Mouse (Mus musculus) lung, embryonic 14.5 days (tissue): ENCODE measurements at regions not wholly inside any gene's neighbourhood (a gene's known extent, or its start where the extent isn't known, plus 50 kb on each side); places are given as distances from the start of the nearest gene placed in this dataset.

Source experiments
- ATAC-seq: fragments of 200-750 bp; cut with Nextera tagmentation; 2 replicates; pipeline ENCODE4 v1.8.0; 2017; ENCODE audit warnings: mild to moderate bottlenecking, moderate TSS enrichment, moderate library complexity; ENCODE audit not compliant: insufficient read depth
- DNase-seq: peaks from one replicate; pipeline ENCODE4 v3.0.0-alpha.2; 2015
- H3K27ac ChIP-seq: fragments of 300-500 bp; sonication (generic); 2 replicates; pipeline ENCODE4 v1.5.1; 2014; ENCODE audit warnings: low read depth, mild to moderate bottlenecking, moderate library complexity
- H3K27me3 ChIP-seq: fragments of 300-500 bp; sonication (generic); 2 replicates; pipeline ENCODE4 v1.6.1; 2014; ENCODE audit warnings: low read length, control low read depth; ENCODE audit not compliant: insufficient read depth
- H3K36me3 ChIP-seq: fragments of 300-500 bp; sonication (generic); 2 replicates; pipeline ENCODE4 v1.6.1; 2014; ENCODE audit warnings: control low read depth; ENCODE audit not compliant: insufficient read depth
- H3K4me1 ChIP-seq: fragments of 300-500 bp; sonication (generic); 2 replicates; pipeline ENCODE4 v1.6.1; 2014; ENCODE audit warnings: antibody characterized with exemption, control low read depth; ENCODE audit not compliant: insufficient read depth
- H3K4me2 ChIP-seq: fragments of 300-500 bp; sonication (generic); 2 replicates; pipeline ENCODE4 v1.6.1; 2014; ENCODE audit warnings: mild to moderate bottlenecking
- H3K4me3 ChIP-seq: fragments of 300-500 bp; sonication (generic); 2 replicates; pipeline ENCODE4 v1.5.1; 2014; ENCODE audit warnings: low read depth, low read length
- H3K9ac ChIP-seq: fragments of 300-500 bp; sonication (generic); 2 replicates; pipeline ENCODE4 v1.6.1; 2014
- H3K9me3 ChIP-seq: fragments of 300-500 bp; sonication (generic); 2 replicates; pipeline ENCODE4 v1.6.1; 2016; ENCODE audit warnings: low read depth, low read length, control low read depth
- CTCF ChIP-seq: IDR thresholded peaks from 2 replicates; pipeline ENCODE4 v1.5.1; 2016; ENCODE audit warnings: antibody characterized with exemption, low read depth
- WGBS: fragments of 180-500 bp; shearing (Covaris S2); extraction: QIAGEN DNeasy Blood & Tissue Kit; methylation state at CpG from one replicate; pipeline ENCODE4 v1.1.7; 2014; 5-methylcytosine and 5-hydroxymethylcytosine counted together

DNA sequence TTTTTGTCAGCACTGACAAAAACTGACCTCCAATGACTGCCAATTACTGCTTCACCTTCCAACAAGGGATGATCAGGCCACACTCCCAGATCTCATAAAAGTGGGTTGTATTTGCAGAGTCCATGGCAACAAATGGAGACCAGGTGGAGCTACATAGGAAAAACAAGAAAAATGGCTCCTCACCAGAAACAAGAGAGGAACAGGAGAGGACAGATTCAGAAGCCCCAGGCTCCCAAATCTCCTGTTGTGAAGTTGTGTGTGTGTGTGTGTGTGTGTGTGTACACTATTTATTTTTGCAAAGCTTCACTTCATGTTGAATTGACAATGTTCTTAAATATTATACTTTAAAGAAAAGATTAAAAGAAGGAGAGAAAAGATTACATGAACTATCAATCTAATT is 380.2 kb upstream of the Mef2c start:
- Histone ChIP-seq H3K4me3 (no peak overlapping the region), H3K4me1 (no peaks in the 10 kb centered on the region), H3K9me3 (no peaks in the 10 kb centered on the region), H3K27me3 (no peaks in the 10 kb centered on the region), H3K27ac (no peak overlapping the region), H3K9ac (no peak overlapping the region), H3K4me2 (no peak overlapping the region), H3K36me3 (no peaks in the 10 kb centered on the region)
- no peak for DNase-seq
- TF ChIP-seq CTCF = no peak
- ATAC-seq = no peak

DNA sequence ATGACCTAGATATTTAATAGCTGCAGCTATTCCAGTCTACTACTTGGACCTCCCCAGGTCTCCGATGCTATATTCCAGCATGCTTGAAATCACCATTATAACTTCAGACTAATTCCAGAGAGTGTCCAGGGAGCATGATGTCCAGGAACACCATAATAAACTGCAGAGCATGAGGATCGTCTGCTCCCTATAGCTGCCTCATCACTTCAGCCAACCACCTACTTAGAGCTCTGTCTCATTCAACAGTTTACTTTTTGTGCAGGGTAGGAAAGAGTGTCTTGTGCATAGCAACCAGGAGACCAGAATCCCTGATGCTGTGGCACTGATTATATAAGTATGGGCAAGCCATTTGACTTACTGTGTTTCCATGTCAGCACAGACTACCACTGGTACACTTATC is 379.2 kb upstream of the Mef2c start:
- H3K9me3 ChIP-seq = no peaks in the 10 kb centered on the region
- WGBS = 55% methylated on average over 2 of the region's 2 CpGs
- no peak overlapping the region for H3K27ac ChIP-seq
- no peak overlapping the region for H3K4me3 ChIP-seq
- no peak overlapping the region for H3K9ac ChIP-seq
- no peaks in the 10 kb centered on the region for H3K36me3 ChIP-seq
- no peak for TF ChIP-seq CTCF
- H3K4me2 ChIP-seq = no peak overlapping the region
- ATAC-seq = no peak
- no peak for DNase-seq
- no peaks in the 10 kb centered on the region for H3K4me1 ChIP-seq
- no peaks in the 10 kb centered on the region for H3K27me3 ChIP-seq

DNA sequence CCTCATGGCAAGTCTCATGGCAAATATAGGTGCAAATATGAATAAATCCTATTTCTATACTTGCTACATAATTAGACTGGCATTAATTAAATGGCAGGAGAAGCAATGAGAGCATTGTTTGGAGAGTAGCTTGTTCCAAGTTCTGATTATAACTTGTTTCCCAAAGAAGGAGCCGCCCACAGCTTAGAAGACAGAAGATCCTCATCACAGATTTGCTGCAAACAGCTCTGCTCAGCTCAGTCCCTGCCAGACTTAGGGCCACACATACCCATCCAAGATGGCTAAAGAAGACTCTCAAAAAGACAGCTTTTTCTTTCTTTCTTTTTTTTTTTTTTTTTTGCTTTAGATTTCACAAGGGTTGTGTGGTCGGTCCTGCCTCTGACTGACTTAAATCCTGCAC is 377.4 kb upstream of the Mef2c start:
- ATAC-seq = no peak

DNA sequence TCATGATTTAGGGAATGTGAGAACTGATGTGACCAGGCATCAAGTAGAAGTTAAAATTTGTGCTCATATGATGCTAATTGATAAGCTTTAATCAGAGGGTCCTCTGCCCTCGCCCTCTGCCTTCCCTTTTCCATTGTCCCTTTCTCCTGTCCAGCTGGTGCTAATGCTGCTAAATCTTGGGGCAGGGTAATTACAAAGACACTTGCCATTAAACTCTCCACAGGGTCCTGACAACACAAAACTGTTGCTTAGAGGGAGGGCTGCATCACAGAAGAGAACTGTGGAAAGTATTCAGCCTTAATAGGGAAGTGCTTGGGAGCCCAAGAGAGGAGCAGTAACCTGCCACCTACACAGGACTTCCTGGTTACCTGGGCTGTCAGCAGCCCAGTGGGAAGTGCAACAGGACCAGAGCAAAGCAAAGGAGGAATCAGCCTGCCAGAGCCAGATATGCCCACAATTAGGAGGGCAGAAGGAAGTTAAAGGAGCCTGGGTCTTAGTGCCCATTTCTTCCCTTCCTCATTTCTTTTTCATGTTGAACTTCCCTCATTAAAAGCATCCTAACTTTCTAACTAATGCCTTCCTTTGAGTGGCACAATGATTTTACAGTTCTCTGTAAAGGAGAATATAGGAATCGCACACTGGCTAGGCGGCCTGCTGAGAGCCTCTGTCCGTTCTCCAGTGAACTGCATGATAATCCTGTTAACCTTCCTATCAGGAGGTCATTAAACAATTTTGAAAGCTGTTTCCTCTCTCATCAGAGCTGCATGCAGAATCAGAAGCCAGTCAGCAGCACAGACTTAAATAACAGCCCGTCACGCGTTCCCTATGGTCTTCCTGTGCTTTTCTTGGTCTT is 372.5 kb upstream of the Mef2c start:
- H3K9ac ChIP-seq = no peak overlapping the region
- no peaks in the 10 kb centered on the region for H3K9me3 ChIP-seq
- no peak for DNase-seq
- no peak overlapping the region for H3K27ac ChIP-seq
- H3K36me3 ChIP-seq = no peaks in the 10 kb centered on the region
- WGBS = 68% methylated on average over 7 of the region's 7 CpGs
- no peak for TF ChIP-seq CTCF
- no peaks in the 10 kb centered on the region for H3K27me3 ChIP-seq
- no peak for ATAC-seq
- H3K4me2 ChIP-seq = no peak overlapping the region
- H3K4me3 ChIP-seq = no peak overlapping the region
- no peaks in the 10 kb centered on the region for H3K4me1 ChIP-seq

More for the DNA sequence above, 377.4 kb upstream of the Mef2c start:
- 84% methylated on average over 2 of the region's 2 CpGs for WGBS
- H3K9ac ChIP-seq = no peak overlapping the region
- no peak overlapping the region for H3K4me2 ChIP-seq
- no peaks in the 10 kb centered on the region for H3K4me1 ChIP-seq
- H3K27me3 ChIP-seq = no peaks in the 10 kb centered on the region
- no peaks in the 10 kb centered on the region for H3K36me3 ChIP-seq
- H3K27ac ChIP-seq = no peak overlapping the region
- H3K4me3 ChIP-seq = no peak overlapping the region
- no peak for TF ChIP-seq CTCF
- DNase-seq = no peak
- no peaks in the 10 kb centered on the region for H3K9me3 ChIP-seq

- 80% methylated on average over 1 of the region's 1 CpGs for WGBS
- no peak overlapping the region for H3K9ac ChIP-seq
- no peaks in the 10 kb centered on the region for H3K27me3 ChIP-seq
- DNase-seq = no peak
- no peak overlapping the region for H3K27ac ChIP-seq
- H3K36me3 ChIP-seq = no peaks in the 10 kb centered on the region
- H3K4me3 ChIP-seq = no peak overlapping the region
- ATAC-seq = no peak
- no peak for TF ChIP-seq CTCF
- no peak overlapping the region for H3K4me2 ChIP-seq
- no peaks in the 10 kb centered on the region for H3K9me3 ChIP-seq
- H3K4me1 ChIP-seq = no peaks in the 10 kb centered on the region
These were observed 371.9 kb upstream of the Mef2c start for GRCm38 (mm10) chr13:83131982-83132354.

DNA sequence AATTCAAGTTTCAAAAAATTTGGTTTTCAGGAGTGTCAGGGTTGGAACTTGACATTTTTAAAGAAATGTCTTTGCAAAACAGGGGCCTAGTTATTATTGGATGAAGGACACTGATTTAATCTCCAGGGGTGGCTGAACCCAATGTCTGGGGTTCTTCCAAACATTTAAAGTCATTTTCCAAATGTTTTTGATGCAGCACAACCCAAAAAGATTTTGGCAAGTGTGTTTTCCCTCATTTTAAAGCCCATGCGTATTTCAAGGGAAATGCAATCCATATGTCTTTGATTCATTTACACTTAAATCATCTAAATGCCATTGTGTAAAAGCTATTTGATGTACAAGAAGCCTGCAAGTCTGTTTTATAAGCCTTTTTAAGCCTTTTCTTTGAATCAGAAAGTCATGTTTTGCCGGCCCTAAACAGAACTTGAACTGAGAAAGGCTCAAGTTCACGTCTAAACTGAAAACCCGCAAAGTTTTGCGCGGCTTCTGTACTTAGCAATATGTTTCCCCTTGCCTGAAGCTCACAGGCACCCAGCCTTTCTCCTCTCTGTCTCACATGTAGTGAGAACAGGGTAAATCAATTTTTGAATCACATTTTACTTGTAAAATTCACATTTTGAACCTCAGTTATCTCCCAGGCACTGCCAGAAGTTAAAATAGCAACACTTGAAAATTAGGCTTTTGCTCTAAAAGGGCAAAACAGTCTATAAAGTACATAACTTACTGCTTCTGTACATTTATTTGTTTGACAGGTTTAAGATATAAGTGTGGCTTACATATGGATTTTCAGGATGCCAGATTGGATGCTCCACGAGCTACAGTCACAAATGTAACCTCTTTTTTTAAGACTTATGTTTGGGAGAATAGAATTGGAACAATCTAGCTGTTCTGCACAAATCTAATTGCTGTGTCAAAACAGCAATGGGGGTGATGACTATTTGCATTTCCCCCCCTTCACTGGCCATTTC is 370.9 kb upstream of the Mef2c start:
- H3K4me3 ChIP-seq = no peak overlapping the region
- H3K9me3 ChIP-seq = no peaks in the 10 kb centered on the region
- 77% methylated on average over 7 of the region's 7 CpGs for WGBS
- H3K36me3 ChIP-seq = no peaks in the 10 kb centered on the region
- H3K27ac ChIP-seq = no peak overlapping the region
- H3K4me1 ChIP-seq = no peaks in the 10 kb centered on the region
- ATAC-seq (no peak), DNase-seq (no peak)
- H3K27me3 ChIP-seq = no peaks in the 10 kb centered on the region
- H3K9ac ChIP-seq = no peak overlapping the region
- no peak for TF ChIP-seq CTCF
- H3K4me2 ChIP-seq = no peak overlapping the region

DNA sequence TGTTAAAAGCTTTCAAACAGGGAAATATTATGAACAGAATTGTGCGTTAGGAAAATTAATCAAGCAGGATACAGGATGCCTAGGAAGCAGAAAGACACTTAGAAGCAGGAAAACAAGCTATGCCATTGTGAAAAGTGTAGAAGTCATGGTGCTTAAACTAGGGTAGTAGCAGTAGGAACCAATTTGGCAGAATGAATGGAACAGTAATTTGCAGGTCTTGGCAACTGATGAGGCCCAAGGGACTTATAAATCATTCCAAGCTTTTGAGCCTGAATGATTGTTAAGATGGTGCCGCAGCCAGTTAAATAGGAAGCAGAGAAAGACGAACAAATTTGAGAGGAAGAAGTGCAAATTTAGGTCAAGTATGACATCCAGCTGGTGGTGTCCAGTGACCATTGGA is 360.5 kb upstream of the Mef2c start:
- no peak for ATAC-seq
- no peaks in the 10 kb centered on the region for H3K27me3 ChIP-seq
- no peak overlapping the region for H3K27ac ChIP-seq
- no peak for DNase-seq
- H3K9ac ChIP-seq = no peak overlapping the region
- no peak overlapping the region for H3K4me2 ChIP-seq
- no peaks in the 10 kb centered on the region for H3K4me1 ChIP-seq
- H3K9me3 ChIP-seq = no peaks in the 10 kb centered on the region
- no peak overlapping the region for H3K4me3 ChIP-seq
- H3K36me3 ChIP-seq = no peaks in the 10 kb centered on the region
- no peak for TF ChIP-seq CTCF
- 65% methylated on average over 3 of the region's 3 CpGs for WGBS
